Mouse (Mus musculus): ENCODE results near the gene Lhfpl2.

Gene Lhfpl2

DNA sequence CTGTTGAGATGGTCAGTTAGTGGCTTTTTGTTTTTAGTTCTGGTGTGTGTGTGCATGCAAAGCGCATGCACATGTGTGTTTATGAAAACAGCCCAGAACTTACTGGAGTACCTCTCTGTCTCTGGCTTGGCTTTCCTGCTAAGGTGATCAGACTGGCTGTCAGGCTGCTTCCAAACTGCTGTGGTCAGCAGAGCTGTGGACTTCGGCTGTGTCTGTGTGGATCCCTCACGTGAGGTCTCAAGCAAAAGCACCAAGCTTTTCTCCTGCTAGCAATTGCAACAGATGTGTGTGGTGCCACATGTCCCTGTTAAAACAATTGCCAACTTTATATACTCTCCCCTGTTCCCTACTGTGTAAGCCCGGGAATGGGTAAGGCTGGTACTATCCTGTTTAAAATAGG lies 82.8 kb downstream of the Lhfpl2 start:
- no peak for DNase-seq (ENCODE audit: low spot score in 2 of 2)

DNA sequence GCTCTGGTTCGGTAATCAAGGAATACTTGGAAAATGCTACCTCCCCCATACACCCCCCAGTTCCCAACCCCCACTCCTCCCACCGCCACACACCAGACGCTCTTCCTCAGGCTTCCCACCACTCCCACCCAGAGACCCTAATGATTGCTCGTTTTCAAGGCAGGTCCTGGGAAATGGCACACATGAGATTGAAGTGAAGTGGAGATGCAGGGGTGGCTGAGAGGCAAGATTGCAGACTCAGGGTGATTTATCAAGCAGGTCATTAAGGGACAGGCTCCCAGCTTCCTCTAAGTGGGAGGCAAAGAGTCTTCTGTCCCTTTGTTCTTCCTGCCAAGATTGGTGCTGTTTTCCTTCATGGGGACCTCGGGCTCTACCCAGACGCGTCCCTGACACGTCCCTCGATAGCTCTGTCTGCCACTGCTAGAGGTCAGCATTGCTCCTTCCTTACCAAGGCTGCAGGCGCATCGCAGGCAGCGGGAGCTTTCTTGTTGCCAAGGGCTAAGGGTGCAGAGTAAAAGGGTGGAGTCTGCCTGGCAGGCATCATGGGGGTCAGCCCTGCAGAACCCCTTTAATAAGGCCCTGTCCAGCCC lies 85.6 kb downstream of the Lhfpl2 start:
- DNase-seq (ENCODE audit: low spot score in 2 of 2): no peak

- no peak for DNase-seq (ENCODE audit: low spot score in 2 of 2)
These were observed 86.9 kb downstream of the Lhfpl2 start for GRCm38 (mm10) chr13:94144451-94144850.

DNA sequence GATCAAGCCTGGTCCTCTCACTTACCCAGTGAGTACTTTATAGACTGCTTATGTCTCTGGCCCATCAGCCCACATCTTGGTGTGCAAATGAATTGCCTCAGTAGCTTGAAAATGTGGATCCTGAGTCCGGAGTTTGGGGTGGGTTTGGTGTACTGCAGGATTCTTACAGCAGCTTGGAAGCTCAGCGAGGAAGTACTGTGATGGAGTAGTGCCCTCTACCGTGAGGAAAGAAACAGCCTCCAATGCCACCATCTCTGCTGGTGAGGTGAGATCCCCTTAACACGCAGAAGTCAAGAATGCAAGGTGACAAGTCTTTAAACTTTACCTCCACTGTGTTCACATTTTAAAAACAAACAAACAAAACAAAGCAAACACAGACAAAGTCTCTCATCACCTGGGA lies 89.7 kb downstream of the Lhfpl2 start:
- no peak for DNase-seq (ENCODE audit: low spot score in 2 of 2)

DNA sequence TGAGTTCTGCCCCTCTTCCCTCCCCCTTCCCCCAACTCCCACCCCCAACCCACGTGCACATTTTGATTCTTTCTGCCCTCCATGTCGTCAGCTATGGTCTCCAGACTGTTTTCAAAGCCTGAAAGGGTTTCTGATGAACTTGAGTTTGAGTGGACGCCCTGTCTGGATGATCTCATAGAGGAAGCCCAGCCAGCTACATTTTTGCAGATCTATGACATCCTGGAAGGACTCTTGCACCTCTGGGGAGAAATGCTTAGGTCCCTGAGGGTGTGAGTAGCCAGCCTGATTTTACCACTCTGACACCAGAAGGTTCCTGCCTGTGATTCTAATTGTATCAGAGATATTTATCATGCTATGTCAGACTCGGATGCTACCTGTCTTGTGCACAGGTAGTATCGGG lies 91.4 kb downstream of the Lhfpl2 start:
- no peak for DNase-seq (ENCODE audit: low spot score in 2 of 2)

GRCm38 (mm10) chr13:94149781-94150180 lies 92.2 kb downstream of the Lhfpl2 start:
- DNase-seq (ENCODE audit: low spot score in 2 of 2): no peak

- no peak for DNase-seq (ENCODE audit: low spot score in 2 of 2)
These were observed 93.7 kb downstream of the Lhfpl2 start for GRCm38 (mm10) chr13:94151308-94151707.

DNA sequence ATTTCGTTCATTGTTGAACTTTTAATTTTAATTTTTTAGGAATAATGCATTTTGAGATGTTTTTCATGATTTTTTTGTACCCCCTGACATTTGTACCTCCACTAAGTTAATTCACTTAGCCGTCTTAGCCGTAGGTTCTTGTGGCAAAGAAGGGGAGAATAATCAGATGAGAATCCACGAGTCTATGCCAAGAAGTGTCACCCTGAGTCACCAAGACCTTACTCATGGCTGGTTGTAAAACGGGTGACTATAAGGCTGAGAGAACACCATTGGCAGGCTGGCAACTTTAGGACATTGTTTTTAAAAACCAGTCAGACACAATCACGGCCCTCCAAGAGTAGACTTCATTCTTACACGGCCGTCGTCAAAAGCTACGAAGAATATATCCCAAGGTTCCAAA lies 95.2 kb downstream of the Lhfpl2 start:
- DNase-seq (ENCODE audit: low spot score in 2 of 2): no peak

DNA sequence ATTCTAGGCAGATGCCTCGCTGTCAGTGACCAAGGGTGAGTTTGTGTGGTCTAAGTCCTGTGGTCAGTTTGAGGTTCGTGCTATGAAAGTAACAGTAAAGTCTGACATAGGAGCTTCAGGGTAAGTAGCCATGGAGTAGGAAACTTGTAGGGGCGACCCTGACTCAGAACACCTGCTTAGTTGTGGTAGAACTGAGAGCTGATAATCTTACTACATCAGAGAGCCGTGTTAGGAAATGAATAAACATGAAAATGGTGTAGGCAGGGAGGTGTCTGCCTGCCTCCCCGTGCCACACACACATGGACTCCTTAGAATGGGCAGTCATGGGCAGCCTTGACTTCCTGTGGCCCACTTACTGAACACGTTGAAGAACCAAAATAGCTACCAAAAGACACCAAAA lies 96.1 kb downstream of the Lhfpl2 start:
- no peak for DNase-seq (ENCODE audit: low spot score in 2 of 2)

DNA sequence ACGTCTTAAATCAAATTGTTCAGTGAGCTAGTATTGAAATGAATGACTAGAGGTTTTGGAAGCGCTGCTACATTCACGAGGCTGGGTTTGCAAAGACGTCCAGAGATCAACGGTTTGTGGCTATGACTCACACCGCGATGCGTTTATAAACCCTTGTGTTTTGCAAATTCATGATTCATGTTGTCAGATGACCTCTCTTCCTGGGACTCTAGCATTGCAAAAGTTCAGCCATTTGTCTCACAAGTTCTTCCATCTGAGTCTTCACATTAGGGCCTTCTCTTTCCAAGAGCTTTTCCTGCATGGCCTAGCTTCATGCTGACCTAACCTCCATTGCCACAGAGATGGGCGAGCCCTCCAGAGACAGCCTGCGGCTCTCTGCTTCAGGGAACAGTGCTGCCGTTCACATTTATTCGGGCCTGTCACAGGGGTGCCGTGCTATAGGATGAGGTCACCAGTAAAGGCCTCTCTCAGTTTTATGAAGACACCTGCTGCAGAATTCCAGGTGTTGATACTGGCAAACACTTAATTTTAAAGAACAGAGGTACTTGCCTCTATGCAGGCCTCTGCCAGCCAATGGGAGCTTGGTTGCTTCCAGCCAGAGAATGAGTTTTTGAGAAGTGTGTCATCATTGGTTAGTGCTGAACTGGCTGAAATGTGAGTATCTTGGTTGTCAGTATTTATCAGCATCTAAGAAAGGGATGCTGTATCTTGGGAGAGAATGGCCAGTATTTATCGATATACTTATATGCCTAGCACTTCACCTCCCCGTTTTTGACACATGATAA lies 97.1 kb downstream of the Lhfpl2 start:
- DNase-seq (ENCODE audit: low spot score in 2 of 2): no peak

GRCm38 (mm10) chr13:94155657-94156429 lies 98.2 kb downstream of the Lhfpl2 start:
- no peak for DNase-seq (ENCODE audit: low spot score in 2 of 2)

DNA sequence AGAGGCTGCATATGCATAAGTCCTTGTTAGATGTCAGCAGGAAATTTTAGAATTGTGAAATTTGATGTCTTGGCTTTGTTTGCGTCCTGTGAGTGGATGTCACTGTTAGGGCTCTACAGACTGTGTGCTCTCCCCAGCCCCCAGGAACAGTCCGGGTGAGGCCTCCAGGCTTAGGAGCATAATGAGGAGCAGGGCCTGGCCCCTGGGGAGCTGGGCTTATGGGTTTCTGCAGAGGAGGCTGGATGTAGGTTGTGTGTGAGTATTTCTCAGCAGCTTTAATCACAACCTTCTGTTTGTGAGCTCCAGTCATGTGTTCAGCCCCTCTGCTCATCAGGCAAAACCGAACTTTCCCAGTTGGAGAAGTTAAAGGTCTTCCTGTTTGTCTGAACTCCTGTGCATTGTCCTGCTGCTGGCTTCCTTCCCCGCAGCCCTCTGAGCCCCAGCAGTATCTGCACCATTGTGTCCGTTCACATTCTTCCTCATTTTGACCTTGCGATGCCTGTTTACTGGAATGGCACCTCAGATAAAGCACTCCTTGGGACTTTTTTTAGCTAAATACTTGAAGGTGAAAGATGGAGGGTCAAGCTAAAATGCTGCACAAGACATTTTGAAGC lies 101.4 kb downstream of the Lhfpl2 start:
- no peak for DNase-seq (ENCODE audit: low spot score in 2 of 2)

GRCm38 (mm10) chr13:94159478-94160220 lies 102.1 kb downstream of the Lhfpl2 start:
- DNase-seq (ENCODE audit: low spot score in 2 of 2): no peak

- DNase-seq (ENCODE audit: low spot score in 2 of 2): no peak
These were observed 106.9 kb downstream of the Lhfpl2 start for GRCm38 (mm10) chr13:94164501-94164900.

GRCm38 (mm10) chr13:94168319-94168718 lies 110.7 kb downstream of the Lhfpl2 start:
- no peak for DNase-seq (ENCODE audit: low spot score in 2 of 2)

DNA sequence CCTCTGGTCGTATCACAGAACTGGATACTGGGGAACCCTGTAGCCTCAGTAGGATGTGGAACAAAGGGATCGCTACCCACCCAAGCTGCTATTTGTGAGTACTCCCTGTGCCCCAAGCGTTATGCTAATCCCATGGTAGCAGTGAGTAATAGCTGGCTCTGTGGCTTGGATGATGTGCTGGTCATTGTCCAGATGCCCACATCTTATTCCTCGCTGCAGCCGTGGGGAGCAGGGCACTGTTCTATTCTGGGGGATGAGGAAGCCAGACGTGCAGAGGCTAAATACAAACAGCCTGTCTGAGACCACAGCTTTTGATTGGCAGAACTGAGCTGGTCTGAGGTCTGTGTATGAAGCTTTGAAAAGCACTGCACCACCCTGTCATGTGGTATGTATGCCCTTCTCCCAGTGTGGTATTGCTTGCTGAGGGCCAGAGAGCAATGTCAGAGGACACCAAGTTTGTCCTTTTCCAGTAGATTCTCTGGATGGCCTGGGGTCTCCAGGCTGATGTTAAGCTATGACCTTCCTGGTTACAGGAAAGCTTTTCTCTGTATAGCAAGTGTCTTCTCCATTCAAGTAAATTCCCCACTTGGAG lies 111.8 kb downstream of the Lhfpl2 start:
- DNase-seq (ENCODE audit: low spot score in 2 of 2): no peak

GRCm38 (mm10) chr13:94171612-94172011 lies 114.0 kb downstream of the Lhfpl2 start:
- DNase-seq (ENCODE audit: low spot score in 2 of 2): no peak

DNA sequence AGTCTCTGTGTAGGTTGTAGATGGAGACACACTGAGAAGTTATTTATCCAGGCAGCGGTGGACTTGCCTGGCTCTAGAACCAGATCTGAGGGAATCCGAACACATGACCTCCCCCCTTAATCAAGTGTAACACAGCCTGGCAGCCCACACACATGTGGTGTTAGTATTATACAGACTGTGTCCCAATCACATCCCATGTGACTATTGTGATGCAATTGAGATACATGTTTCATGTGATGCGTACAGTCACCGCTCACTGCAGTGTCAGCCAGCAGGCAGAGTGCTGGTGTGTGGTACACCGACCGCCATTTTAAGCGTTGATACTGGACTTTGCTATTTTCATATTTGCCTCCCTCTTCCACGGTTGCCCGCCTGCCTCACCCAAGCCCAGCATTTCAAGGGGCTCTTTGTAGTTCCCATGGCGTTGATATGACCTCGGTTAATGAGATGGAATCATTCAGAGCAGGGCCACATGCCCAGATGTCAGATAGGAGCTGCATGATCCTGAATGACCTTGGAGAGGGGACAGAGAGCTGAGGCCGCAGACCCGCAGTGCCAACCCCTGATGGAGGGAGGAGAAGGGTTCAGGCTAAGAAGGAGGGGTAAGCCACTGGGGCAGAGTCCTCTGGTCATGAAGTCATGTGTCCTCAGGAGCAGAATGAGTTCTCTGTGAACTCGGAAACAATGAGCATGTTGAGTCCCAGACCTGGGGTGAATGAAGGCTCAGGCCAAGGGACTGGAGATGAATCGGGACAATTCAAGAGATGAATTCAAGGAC lies 115.1 kb downstream of the Lhfpl2 start:
- DNase-seq (ENCODE audit: low spot score in 2 of 2): no peak

GRCm38 (mm10) chr13:94173633-94174576 lies 116.3 kb downstream of the Lhfpl2 start:
- DNase-seq (ENCODE audit: low spot score in 2 of 2): peak in 1 of 2 experiments; percentile 17
